Mouse (Mus musculus): ENCODE data around the gene Itih2. TPM values are rescaled to one million over a fixed set of nuclear protein-coding genes. Genes with fewer than 3 reads are reported as not detected.
A peak's percentile ranks its signal among the peaks of the same experiment; 100 is the strongest.

Gene Itih2
- total and polyA plus RNA-seq, 3 experiments = not detected

DNA sequence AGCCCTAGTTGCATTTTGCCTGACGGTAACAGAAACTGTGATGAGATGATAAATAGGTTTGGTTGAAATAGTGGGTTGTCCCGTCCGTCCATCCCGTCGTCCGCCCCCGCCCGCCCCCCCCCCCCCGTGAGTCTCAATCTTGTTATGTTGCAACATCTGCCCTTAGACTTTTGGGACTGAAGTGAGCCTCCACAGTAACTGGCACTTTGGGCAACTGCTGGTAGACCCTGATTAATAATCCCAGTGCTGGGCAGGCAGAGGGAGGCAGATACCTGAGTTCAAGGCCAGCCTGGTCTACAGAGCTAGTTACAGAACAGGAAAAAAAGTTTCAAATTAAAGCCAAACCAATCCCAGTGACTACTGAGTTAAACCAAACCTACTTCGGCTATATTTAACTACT is 81.7 kb downstream of the Itih2 start:
- H3K4me1 ChIP-seq (ENCODE audit: control insufficient read depth in 1 of 2, insufficient read depth in 2 of 2, low read length in 2 of 2) = peaks cover 0 to 4% of the 10 kb centered on the region in 2 experiments; a peak in 3 of 4 replicates
- H3K9ac ChIP-seq (ENCODE audit: control insufficient read depth, low read depth, low read length, poor library complexity, severe bottlenecking) = peak overlapping the region; percentile 74
- H3K79me2 ChIP-seq (ENCODE audit: control insufficient read depth, insufficient read depth, low read length, poor library complexity) = peaks cover 30% of the 10 kb centered on the region
- no peaks in the 10 kb centered on the region for H3K27me3 ChIP-seq (ENCODE audit: control insufficient read depth in 1 of 2, insufficient read depth in 2 of 2, low read length in 2 of 2)
- peak overlapping the region; percentile 27; the same call in 1 of the 2 replicates for H3K27ac ChIP-seq (ENCODE audit: control insufficient read depth, low read depth, low read length)
- peaks cover 0 to 5% of the 10 kb centered on the region in 2 experiments; a peak in 2 of 4 replicates for H3K36me3 ChIP-seq (ENCODE audit: control insufficient read depth in 1 of 2, insufficient read depth in 2 of 2, low read length in 2 of 2)
- H3K4me3 ChIP-seq (ENCODE audit: control insufficient read depth in 1 of 2, insufficient read depth in 1 of 2, low read depth in 2 of 2, low read length in 2 of 2) = peak overlapping the region; percentile 75 to 95
- TF ChIP-seq JUND (IDR thresholded peaks at IDR 0.05; ENCODE audit: low read depth, low read length) = no peak
- no peak for TF ChIP-seq SIN3A (IDR thresholded peaks at IDR 0.05; ENCODE audit: low read length)
- TF ChIP-seq ELF1 (IDR thresholded peaks at IDR 0.05; ENCODE audit: low read depth, low read length) = no peak
- no peak for TF ChIP-seq POLR2AphosphoS2 (IDR thresholded peaks at IDR 0.05; ENCODE audit: low read length)
- TF ChIP-seq POLR2AphosphoS5 (IDR thresholded peaks at IDR 0.05; ENCODE audit: borderline replicate concordance, low read depth, low read length) = no peak
- no peak for TF ChIP-seq MXI1 (IDR thresholded peaks at IDR 0.05; ENCODE audit: low read depth, low read length)
- no peak for TF ChIP-seq MYB (IDR thresholded peaks at IDR 0.05; ENCODE audit: low read depth, low read length)
- no peak for TF ChIP-seq USF2 (IDR thresholded peaks at IDR 0.05; ENCODE audit: borderline replicate concordance in 1 of 2, insufficient read depth in 1 of 2, low read depth in 1 of 2, low read length in 2 of 2)
- no peak for TF ChIP-seq BHLHE40 (IDR thresholded peaks at IDR 0.05; ENCODE audit: borderline replicate concordance, low read depth, low read length)
- TF ChIP-seq CHD1 (IDR thresholded peaks at IDR 0.05; ENCODE audit: low read depth, low read length) = no peak
- TF ChIP-seq ZKSCAN1 (IDR thresholded peaks at IDR 0.05; ENCODE audit: low read depth, low read length) = no peak
- TF ChIP-seq GABPA (IDR thresholded peaks at IDR 0.05; ENCODE audit: low read depth, low read length) = no peak
- no peak for TF ChIP-seq TCF12 (IDR thresholded peaks at IDR 0.05; ENCODE audit: low read depth, low read length)
- no peak for TF ChIP-seq MAZ (IDR thresholded peaks at IDR 0.05; ENCODE audit: low read depth, low read length)
- no peak for TF ChIP-seq MEF2A (IDR thresholded peaks at IDR 0.05; ENCODE audit: extremely low read depth, insufficient replicate concordance, low read depth, low read length, poor library complexity, severe bottlenecking)
- no peak for TF ChIP-seq HCFC1 (IDR thresholded peaks at IDR 0.05; ENCODE audit: low read depth, low read length)
- no peak for TF ChIP-seq ZC3H11A (IDR thresholded peaks at IDR 0.05; ENCODE audit: low read depth, low read length)
- TF ChIP-seq KAT2A (conservative IDR thresholded peaks at IDR 0.05; ENCODE audit: low read depth, low read length) = no peak
- no peaks in the 10 kb centered on the region for H3K9me3 ChIP-seq (replicated peaks; ENCODE audit: insufficient read depth, low read length)
- DNase-seq (ENCODE audit: low read depth, low spot score) = no peak

DNA sequence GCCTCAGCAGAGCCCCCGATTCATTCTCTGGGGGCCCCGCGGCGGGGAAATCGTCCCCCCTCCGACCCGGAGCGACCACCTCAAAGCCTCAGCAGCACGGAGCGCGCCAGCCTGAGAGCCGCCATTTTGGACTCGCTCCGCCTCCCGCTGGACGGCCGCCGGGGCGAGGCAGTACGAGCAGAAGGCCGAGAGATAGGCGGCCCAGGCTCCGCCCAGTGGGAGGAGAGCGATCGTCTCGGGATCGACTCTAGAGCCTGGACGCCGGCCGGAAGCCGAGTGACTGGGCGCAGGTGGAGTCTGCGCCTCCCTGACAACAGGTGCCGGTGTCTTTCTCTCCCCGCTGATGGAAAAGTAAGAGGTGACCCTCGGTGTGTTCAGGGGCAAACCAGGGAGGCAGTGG is 82.7 kb downstream of the Itih2 start, which contains the start of gene Taf3:
TSS of gene Taf3 (minus strand) at position 136 of the 400 bp plus-strand sequence.
- H3K9ac ChIP-seq (ENCODE audit: control insufficient read depth, low read depth, low read length, poor library complexity, severe bottlenecking) = peak within 1 kb of the TSS; percentile 96
- peaks cover 0 to 4% of the 10 kb centered on the region in 2 experiments; a peak in 3 of 4 replicates for H3K4me1 ChIP-seq (ENCODE audit: control insufficient read depth in 1 of 2, insufficient read depth in 2 of 2, low read length in 2 of 2)
- peaks cover 31% of the 10 kb centered on the region for H3K79me2 ChIP-seq (ENCODE audit: control insufficient read depth, insufficient read depth, low read length, poor library complexity)
- peaks cover 0 to 5% of the 10 kb centered on the region in 2 experiments; a peak in 1 of 4 replicates for H3K36me3 ChIP-seq (ENCODE audit: control insufficient read depth in 1 of 2, insufficient read depth in 2 of 2, low read length in 2 of 2)
- no peaks in the 10 kb centered on the region for H3K9me3 ChIP-seq (replicated peaks; ENCODE audit: insufficient read depth, low read length)
- peak within 1 kb of the TSS; percentile 51 for H3K27ac ChIP-seq (ENCODE audit: control insufficient read depth, low read depth, low read length)
- H3K27me3 ChIP-seq (ENCODE audit: control insufficient read depth in 1 of 2, insufficient read depth in 2 of 2, low read length in 2 of 2) = no peaks in the 10 kb centered on the region
- peak; percentile 93 for DNase-seq (ENCODE audit: low read depth, low spot score)
- H3K4me3 ChIP-seq (ENCODE audit: control insufficient read depth in 1 of 2, insufficient read depth in 1 of 2, low read depth in 2 of 2, low read length in 2 of 2) = peak within 1 kb of the TSS; percentile 75 to 95
- TF ChIP-seq ZC3H11A (IDR thresholded peaks at IDR 0.05; ENCODE audit: low read depth, low read length) = no peak
- no peak for TF ChIP-seq MYB (IDR thresholded peaks at IDR 0.05; ENCODE audit: low read depth, low read length)
- TF ChIP-seq MXI1 (IDR thresholded peaks at IDR 0.05; ENCODE audit: low read depth, low read length) = peak; percentile 67; the same call in 1 of the 2 replicates
- no peak for TF ChIP-seq RCOR1 (IDR thresholded peaks at IDR 0.05; ENCODE audit: low read depth, low read length)
- no peak for TF ChIP-seq MAX (IDR thresholded peaks at IDR 0.05; ENCODE audit: low read length)
- peak; percentile 53 for TF ChIP-seq NRF1 (IDR thresholded peaks at IDR 0.05; ENCODE audit: insufficient read depth, low read depth, low read length, poor library complexity, severe bottlenecking)
- no peak for TF ChIP-seq POLR2AphosphoS5 (IDR thresholded peaks at IDR 0.05; ENCODE audit: borderline replicate concordance, low read depth, low read length)
- TF ChIP-seq ETS1 (IDR thresholded peaks at IDR 0.05; ENCODE audit: low read depth, low read length) = no peak
- TF ChIP-seq TCF12 (IDR thresholded peaks at IDR 0.05; ENCODE audit: low read depth, low read length) = peak; percentile 67; the same call in 1 of the 2 replicates
- TF ChIP-seq ELF1 (IDR thresholded peaks at IDR 0.05; ENCODE audit: low read depth, low read length) = peak; percentile 75
- no peak for TF ChIP-seq UBTF (IDR thresholded peaks at IDR 0.05; ENCODE audit: borderline replicate concordance, insufficient read depth, low read depth, low read length)
- TF ChIP-seq EP300 (IDR thresholded peaks at IDR 0.05; ENCODE audit: low read depth in 1 of 2, low read length in 2 of 2) = no peak
- TF ChIP-seq CTCF (IDR thresholded peaks at IDR 0.05 in 2 of 3, conservative IDR thresholded peaks at IDR 0.05 in 1 of 3; ENCODE audit: control insufficient read depth in 1 of 3, insufficient read depth in 1 of 3, low read depth in 2 of 3, low read length in 3 of 3, poor library complexity in 1 of 3, severe bottlenecking in 1 of 3) = 0 out of 6 replicates have a peak, but pooled peaks of 1 of the 3 experiments have one; percentile 15
- peak; percentile 60; the same call in 1 of the 2 replicates for TF ChIP-seq POLR2AphosphoS2 (IDR thresholded peaks at IDR 0.05; ENCODE audit: low read length)
- TF ChIP-seq POLR2A (IDR thresholded peaks at IDR 0.05; ENCODE audit: control insufficient read depth in 1 of 2, insufficient read depth in 1 of 2, low read depth in 1 of 2, low read length in 2 of 2, poor library complexity in 1 of 2) = peak; percentile 73 to 78
- TF ChIP-seq NELFE (IDR thresholded peaks at IDR 0.05; ENCODE audit: low read depth, low read length) = peak; percentile 52
- no peak for TF ChIP-seq USF2 (IDR thresholded peaks at IDR 0.05; ENCODE audit: borderline replicate concordance in 1 of 2, insufficient read depth in 1 of 2, low read depth in 1 of 2, low read length in 2 of 2)
- no peak for TF ChIP-seq ZKSCAN1 (IDR thresholded peaks at IDR 0.05; ENCODE audit: low read depth, low read length)
- TF ChIP-seq SIN3A (IDR thresholded peaks at IDR 0.05; ENCODE audit: low read length) = peak; percentile 96
- no peak for TF ChIP-seq ZMIZ1 (IDR thresholded peaks at IDR 0.05; ENCODE audit: low read depth, low read length)

All from MEL (cell line).